Mouse (Mus musculus): ENCODE data around the gene A030003K21Rik. TPM values are rescaled to one million over a fixed set of nuclear protein-coding genes. Genes with fewer than 3 reads are reported as not detected.
"Not testable (repeated sequence)": the region's sequence is repeated elsewhere in the genome, so short reads cannot be mapped to it uniquely, and the experiment has no call there.

The A030003K21Rik gene
- polyA plus RNA-seq, 1 experiment, result not detected

- DNase-seq (ENCODE audit: low read depth), result no peak
- TF ChIP-seq POLR2A (IDR thresholded peaks at IDR 0.05; ENCODE audit: borderline replicate concordance, extremely low read depth, insufficient read depth, insufficient read length, poor library complexity, severe bottlenecking) (no peak), CTCF (IDR thresholded peaks at IDR 0.05; ENCODE audit: borderline replicate concordance, extremely low read depth, insufficient read depth, insufficient read length) (no peak)
Observed at GRCm38 (mm10) chr1:82966413-82966812, 23.2 kb upstream of the A030003K21Rik start.

GRCm38 (mm10) chr1:82959870-82960385 lies 16.7 kb upstream of the A030003K21Rik start, which contains the start of gene Gm47955:
Gene Gm47955 (plus strand): TSS chr1:82960286.
- no peak for DNase-seq (ENCODE audit: low read depth)
- TF ChIP-seq POLR2A (IDR thresholded peaks at IDR 0.05; ENCODE audit: borderline replicate concordance, extremely low read depth, insufficient read depth, insufficient read length, poor library complexity, severe bottlenecking) (no peak), CTCF (IDR thresholded peaks at IDR 0.05; ENCODE audit: borderline replicate concordance, extremely low read depth, insufficient read depth, insufficient read length) (no peak)

GRCm38 (mm10) chr1:82955913-82956312 lies 12.7 kb upstream of the A030003K21Rik start, which contains the start of gene Gm7544:
Gene Gm7544 (minus strand): TSS chr1:82956013.
- DNase-seq (ENCODE audit: low read depth), result not testable (repeated sequence)

- TF ChIP-seq POLR2A (IDR thresholded peaks at IDR 0.05; ENCODE audit: borderline replicate concordance, extremely low read depth, insufficient read depth, insufficient read length, poor library complexity, severe bottlenecking) (no peak), CTCF (IDR thresholded peaks at IDR 0.05; ENCODE audit: borderline replicate concordance, extremely low read depth, insufficient read depth, insufficient read length) (no peak)
- no peak for DNase-seq (ENCODE audit: low read depth)
Observed at GRCm38 (mm10) chr1:82948601-82949000, 5.4 kb upstream of the A030003K21Rik start.

GRCm38 (mm10) chr1:82946029-82946428 lies 2.8 kb upstream of the A030003K21Rik start:
- not testable (repeated sequence) for DNase-seq (ENCODE audit: low read depth)

- not testable (repeated sequence) for DNase-seq (ENCODE audit: low read depth)
Observed at GRCm38 (mm10) chr1:82942505-82942904, 683 bp downstream of the A030003K21Rik start.

- DNase-seq (ENCODE audit: low read depth), result no peak
- TF ChIP-seq CTCF (IDR thresholded peaks at IDR 0.05; ENCODE audit: borderline replicate concordance, extremely low read depth, insufficient read depth, insufficient read length) (no peak), POLR2A (IDR thresholded peaks at IDR 0.05; ENCODE audit: borderline replicate concordance, extremely low read depth, insufficient read depth, insufficient read length, poor library complexity, severe bottlenecking) (no peak)
Observed at GRCm38 (mm10) chr1:82938666-82939065, 4.5 kb downstream of the A030003K21Rik start.

- not testable (repeated sequence) for DNase-seq (ENCODE audit: low read depth)
Observed at GRCm38 (mm10) chr1:82931326-82931725, 11.9 kb downstream of the A030003K21Rik start, which contains the start of gene Gm6217. Gene Gm6217 (minus strand): TSS chr1:82931399.

- DNase-seq (ENCODE audit: low read depth), result not testable (repeated sequence)
Observed at GRCm38 (mm10) chr1:82930558-82930957, 12.6 kb downstream of the A030003K21Rik start.

- peak; percentile 7 for DNase-seq (ENCODE audit: low read depth)
- no peak for TF ChIP-seq CTCF (IDR thresholded peaks at IDR 0.05; ENCODE audit: borderline replicate concordance, extremely low read depth, insufficient read depth, insufficient read length)
- no peak for TF ChIP-seq POLR2A (IDR thresholded peaks at IDR 0.05; ENCODE audit: borderline replicate concordance, extremely low read depth, insufficient read depth, insufficient read length, poor library complexity, severe bottlenecking)
Observed at GRCm38 (mm10) chr1:82924650-82925049, 18.5 kb downstream of the A030003K21Rik start, which contains the start of gene A030014E15Rik. Gene A030014E15Rik (plus strand): TSS chr1:82924917.

- DNase-seq (ENCODE audit: low read depth), result not testable (repeated sequence)
Observed at GRCm38 (mm10) chr1:82913434-82913833, 29.8 kb downstream of the A030003K21Rik start.

- no peak for DNase-seq (ENCODE audit: low read depth)
- no peak for TF ChIP-seq POLR2A (IDR thresholded peaks at IDR 0.05; ENCODE audit: borderline replicate concordance, extremely low read depth, insufficient read depth, insufficient read length, poor library complexity, severe bottlenecking)
- TF ChIP-seq CTCF (IDR thresholded peaks at IDR 0.05; ENCODE audit: borderline replicate concordance, extremely low read depth, insufficient read depth, insufficient read length), result no peak
Observed at GRCm38 (mm10) chr1:82913025-82913424, 30.2 kb downstream of the A030003K21Rik start, which contains the start of gene A030005L19Rik. Gene A030005L19Rik (plus strand): TSS chr1:82913325.

GRCm38 (mm10) chr1:82905886-82906285 lies 37.3 kb downstream of the A030003K21Rik start:
- DNase-seq (ENCODE audit: low read depth), result peak; percentile 42
- no peak for TF ChIP-seq POLR2A (IDR thresholded peaks at IDR 0.05; ENCODE audit: borderline replicate concordance, extremely low read depth, insufficient read depth, insufficient read length, poor library complexity, severe bottlenecking)
- TF ChIP-seq CTCF (IDR thresholded peaks at IDR 0.05; ENCODE audit: borderline replicate concordance, extremely low read depth, insufficient read depth, insufficient read length), result no peak

- DNase-seq (ENCODE audit: low read depth), result no peak
- TF ChIP-seq POLR2A (IDR thresholded peaks at IDR 0.05; ENCODE audit: borderline replicate concordance, extremely low read depth, insufficient read depth, insufficient read length, poor library complexity, severe bottlenecking), result no peak
- no peak for TF ChIP-seq CTCF (IDR thresholded peaks at IDR 0.05; ENCODE audit: borderline replicate concordance, extremely low read depth, insufficient read depth, insufficient read length)
Observed at GRCm38 (mm10) chr1:82901201-82901600, 42.0 kb downstream of the A030003K21Rik start.

Data from brain, embryonic 14.5 days (tissue).